Mouse (Mus musculus) adrenal gland, postnatal 25 days (tissue): Measurements from ENCODE around the gene Clcf1. TPM values are rescaled to one million over a fixed set of nuclear protein-coding genes. Genes with fewer than 3 reads are reported as not detected.

Source experiments
- DNase-seq: peaks from one replicate; pipeline ENCODE4 v3.0.0; 2021; ENCODE audit warnings: mixed read lengths
- total RNA-seq: library from RNA; stranded (reverse); gene quantifications from 2 replicates; pipeline ENCODE4 v1.2.3, GENCODE M21; 2021

Gene Clcf1
- total RNA-seq, 1 experiment from 2014 or later = 11.0 TPM

DNA sequence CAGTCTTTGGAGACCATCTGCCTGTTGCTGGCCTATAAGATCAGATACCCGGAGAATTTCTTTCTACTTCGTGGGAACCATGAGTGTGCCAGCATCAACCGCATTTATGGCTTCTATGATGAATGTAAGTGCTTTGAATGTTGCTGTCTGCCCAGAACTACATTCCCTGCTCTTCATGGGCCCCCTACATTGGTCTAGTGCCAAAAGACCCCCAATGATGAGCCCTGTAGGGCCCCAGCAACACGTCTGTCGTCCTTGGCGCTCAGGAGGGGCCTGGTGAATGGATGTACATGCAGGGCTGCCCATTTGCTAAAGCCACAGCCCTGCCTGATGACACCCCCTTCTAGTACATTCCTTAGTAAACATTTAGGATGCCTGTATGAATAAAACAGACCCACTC lies 20.9 kb upstream of the Clcf1 start:
- DNase-seq = no peak

DNA sequence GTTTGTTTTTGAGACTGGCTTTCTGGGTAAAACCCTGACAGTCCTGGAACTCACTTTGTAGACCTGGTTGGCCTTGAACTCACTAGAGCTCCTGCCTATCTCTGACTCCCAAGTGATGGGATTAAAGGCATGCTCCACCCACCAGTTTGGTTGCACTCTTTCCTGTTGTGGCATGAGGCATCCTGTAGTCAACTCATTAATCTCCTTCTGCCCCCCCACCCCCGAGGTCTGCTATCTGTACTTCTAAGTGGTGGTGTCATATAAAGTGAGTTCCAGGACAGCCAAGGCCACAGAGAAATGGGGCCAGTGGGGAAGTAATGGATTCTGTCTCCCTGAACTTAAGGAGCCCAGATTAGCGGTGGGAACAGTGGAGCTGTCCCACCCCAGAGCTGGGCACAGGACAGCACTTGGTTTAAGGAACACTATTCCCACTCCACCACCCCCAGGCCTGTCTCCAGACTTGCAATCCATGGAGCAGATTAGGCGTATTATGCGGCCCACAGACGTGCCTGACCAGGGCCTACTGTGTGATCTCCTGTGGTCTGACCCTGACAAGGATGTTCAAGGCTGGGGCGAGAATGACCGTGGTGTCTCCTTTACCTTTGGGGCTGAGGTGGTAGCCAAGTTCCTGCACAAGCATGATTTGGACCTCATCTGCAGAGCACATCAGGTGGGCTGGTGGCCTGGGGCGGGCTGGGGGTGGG lies 19.9 kb upstream of the Clcf1 start:
- no peak for DNase-seq

DNA sequence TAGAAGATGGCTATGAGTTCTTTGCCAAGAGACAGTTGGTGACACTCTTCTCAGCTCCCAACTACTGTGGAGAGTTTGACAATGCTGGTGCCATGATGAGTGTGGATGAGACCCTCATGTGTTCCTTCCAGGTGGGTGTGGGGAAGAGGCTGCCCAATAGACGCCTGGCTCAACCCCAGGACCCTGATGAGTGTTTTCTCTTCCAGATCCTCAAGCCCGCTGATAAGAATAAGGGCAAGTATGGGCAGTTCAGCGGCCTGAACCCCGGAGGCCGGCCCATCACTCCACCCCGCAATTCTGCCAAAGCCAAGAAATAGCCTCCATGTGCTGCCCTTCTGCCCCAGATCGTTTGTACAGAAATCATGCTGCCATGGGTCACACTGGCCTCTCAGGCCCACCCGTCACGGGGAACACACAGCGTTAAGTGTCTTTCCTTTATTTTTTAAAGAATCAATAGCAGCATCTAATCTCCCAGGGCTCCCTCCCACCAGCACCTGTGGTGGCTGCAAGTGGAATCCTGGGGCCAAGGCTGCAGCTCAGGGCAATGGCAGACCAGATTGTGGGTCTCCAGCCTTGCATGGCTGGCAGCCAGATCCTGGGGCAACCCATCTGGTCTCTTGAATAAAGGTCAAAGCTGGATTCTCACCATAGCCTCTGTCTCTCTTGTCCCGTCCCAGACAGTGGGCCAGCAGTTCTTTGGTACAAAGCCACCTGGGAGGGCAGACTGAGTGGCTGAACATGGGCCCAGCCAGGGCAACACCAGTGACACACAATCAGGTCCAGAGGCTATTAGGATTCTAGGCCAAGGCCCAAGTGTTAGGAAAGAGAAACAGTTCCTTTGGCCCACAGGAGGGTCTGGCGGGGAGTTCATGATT lies 19.0 kb upstream of the Clcf1 start:
- peak; percentile 56 for DNase-seq

DNA sequence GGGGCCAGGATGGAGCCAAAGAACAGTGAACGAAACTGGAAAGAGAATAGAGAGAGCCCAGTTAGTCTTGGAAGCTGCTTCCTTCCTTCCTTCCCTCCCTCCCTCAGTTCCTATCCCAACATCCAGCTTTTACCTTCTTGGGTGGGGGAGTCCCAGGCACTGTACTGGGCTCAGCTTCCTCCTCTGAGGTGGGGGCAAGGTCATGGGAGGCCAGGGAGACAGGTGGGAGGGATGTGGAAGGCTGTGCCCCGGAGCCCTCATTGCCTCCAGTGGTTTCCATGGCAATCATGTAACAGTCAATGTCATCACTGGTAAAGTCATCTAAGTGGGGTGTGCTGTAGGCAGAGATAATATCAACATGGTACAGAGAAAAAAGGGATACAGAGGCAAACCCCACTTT lies 18.0 kb upstream of the Clcf1 start:
- no peak for DNase-seq

DNA sequence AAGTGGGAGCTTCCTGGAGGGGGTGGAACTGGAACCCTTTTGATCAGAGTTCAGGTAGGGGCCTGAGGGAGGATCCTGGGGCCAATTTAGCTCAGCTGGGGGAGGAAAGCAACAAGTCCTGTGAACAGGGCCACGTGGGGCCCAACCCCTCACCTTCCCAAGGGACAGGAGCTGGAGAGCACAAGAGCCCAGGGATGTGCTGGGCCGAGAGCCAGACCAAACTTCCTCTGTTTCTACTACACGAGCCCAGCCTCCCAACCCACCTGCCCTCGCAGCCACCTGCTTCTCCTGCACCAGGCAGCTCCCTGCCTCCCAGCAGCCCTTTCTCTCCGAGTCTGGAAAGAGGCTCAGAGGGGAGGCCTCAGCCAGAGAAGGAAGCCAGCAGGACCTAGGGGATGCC lies 17.5 kb upstream of the Clcf1 start:
- peak; percentile 47 for DNase-seq

DNA sequence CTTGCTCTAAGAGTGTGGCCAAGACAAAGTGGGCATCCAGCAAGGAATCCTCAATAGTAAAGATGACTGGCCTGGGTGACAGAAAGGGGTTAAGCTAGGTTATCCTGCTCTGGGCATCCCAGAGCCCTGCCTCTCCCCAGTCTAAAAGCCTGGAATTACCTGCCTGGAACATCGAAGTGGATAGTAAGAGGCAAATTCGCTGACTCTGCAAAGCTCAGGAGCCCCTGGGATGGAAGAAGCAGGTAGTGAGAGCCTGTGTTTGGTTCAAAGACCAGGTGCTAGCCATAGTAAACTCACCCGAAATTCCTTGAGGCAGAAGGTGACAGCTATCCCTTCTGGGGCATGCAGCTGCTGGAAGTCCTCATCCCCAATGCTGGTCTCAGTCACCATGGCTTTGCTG lies 16.9 kb upstream of the Clcf1 start:
- no peak for DNase-seq

DNA sequence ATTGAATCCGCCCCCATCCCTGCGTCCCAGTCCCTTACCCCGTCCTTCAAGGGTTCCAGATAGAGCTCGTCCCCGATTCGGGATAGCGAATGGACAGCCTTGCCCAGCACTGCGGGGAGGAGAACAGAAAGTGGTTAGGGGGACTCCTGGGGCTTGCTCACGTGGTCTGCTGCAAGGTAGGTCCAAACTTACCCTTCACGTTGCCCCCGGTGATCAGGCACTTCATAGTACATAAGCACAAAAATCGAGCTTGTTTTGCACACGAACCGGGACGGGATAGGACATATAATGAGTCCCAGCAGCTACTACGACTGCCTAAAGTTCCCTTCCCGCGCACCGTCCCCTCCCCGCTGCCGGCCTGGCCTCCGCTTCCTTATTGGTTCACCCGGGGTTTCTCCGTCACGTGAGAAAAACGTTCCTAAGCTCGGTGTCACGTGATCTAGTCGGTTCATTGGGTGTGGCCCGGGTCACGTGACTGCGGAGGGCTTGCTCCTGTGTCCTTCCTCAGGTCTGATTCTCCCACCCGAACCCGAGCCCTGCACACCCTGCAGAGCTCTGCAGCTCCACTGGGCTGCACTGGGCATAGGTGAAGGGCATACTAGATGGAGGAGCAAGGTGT lies 12.6 kb upstream of the Clcf1 start, which contains the start of gene Rad9a:
Gene Rad9a (minus strand): TSS at position 372 of the 619 bp plus-strand sequence.
- DNase-seq = peak; percentile 93

DNA sequence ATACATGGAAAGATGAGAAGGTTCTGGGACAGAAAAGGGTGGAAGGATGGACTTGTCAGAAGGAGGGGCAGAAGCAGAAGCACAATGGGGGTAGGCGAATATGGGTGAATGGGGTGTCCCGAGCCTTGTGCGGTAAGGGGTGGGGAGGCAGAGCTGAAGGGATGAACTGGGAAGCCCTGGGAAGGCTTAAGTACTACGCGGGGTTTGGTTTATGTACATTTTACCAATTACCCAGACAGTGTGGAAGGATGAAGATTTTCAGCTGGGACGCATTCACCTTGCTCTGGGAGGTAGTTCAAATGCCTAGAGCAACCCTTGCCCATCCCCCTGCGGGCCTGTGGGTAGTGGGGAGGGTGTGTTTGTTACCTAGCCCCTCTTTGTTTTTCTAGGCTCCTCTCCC lies 11.9 kb upstream of the Clcf1 start:
- DNase-seq = no peak

DNA sequence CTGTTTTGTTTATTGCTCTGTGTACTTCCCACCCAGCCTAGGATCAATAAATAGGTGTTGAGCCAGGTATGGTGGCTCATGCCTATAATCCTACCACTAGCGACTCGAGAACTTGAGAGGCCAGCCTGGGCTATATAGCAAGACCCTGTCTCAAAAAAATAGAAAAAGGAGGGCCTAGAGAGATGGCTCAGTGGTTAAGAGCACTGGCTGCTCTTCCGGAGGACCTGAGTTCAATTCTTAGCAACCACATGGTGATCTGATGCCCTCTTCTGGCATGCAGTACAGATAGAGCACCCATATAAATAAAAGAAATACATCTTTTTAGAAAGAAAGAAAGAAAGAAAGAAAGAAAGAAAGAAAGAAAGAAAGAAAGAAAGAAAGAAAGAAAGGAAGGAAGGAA lies 10.9 kb upstream of the Clcf1 start:
- no peak for DNase-seq

DNA sequence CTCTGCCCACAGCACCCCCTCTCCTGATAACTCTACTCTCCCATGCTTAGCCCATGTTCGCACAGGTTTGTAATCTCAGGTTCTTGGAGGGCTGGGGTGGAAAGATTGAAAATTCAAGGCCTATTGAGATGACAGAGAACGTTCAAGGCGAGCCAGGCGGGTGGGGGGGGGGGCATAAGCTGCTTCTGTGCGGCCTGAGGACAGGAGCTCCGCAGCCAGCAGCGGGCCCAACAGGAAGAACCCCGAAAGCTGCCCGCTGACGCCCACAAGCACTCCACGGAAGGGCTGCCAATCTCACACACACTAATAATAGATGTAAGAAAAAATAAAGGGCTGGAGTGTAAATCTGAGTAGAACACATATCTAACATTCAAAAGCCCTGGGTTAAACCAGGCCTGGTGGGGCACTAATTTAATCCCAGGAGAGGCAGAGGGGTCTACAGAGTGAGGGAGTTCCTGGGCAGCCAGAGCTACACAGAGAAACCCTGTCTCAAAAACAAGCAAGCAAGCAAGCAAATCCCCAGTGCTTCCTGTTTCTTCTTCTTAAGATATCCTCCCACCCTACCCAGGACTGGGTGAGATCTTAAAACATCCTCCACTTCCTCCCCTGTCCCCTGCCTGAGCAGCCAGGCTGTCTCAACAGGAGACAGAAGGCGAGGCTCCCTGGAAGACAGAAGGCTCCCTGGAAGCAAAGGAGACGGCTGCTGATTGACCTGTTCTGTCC lies 10.3 kb upstream of the Clcf1 start:
- DNase-seq = no peak

DNA sequence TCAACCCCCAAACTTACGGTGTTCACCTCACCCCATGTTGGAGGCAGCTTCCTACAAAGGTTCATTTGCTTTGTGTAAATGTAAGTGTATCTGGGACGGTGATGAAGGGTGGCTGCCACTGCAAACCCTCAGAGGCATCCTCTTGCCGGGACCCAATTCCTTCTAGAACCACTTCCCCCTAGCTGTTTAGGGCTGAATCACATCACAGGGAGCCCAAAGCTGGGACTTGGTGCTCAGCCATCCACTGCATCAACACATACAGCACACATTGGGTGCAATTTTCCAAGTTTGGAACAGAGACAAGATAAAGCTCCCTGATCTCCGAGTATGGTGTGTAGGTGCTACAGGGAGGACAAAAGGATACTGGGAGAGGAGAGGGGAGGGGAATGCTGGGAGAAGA lies 9.1 kb upstream of the Clcf1 start:
- no peak for DNase-seq

DNA sequence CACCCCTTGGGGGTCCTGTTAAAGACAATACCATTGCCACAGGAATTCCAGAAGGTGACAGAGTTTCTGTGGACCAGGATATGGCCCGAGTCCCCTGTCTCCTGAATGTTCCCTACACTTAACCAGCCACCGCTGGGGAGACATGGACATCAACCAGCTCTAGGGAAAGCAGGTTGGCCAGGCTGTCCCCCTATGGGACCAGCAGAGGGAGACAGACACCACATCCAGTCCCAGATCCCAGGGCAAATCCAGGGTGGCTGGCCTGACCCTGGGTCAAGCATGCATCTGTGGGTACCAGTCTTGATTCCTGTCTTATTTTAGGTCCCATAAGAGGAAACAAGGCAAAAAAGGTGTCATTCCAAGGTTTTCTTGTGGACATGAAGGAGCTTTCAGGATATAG lies 7.1 kb upstream of the Clcf1 start:
- peak; percentile 71 for DNase-seq

DNA sequence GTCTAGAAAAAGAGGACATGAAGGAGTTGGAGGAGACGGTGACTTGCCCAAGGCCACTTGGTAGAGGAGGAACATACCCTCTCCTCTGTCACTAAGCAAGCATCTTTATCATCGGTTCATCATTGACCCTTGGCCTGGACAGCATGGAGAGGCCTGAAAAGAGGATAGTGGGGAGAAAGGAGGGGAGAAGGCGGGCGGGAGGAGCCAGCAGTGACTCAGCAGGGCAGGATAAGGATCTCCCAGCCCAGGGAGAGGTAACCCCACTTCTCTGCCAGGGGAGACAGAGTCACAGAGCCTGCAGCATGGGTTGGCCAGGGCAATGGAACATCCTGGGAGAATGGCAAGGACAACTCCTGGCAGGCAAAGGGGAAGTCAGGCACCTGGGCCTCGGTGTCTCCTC lies 5.5 kb upstream of the Clcf1 start:
- DNase-seq = no peak

DNA sequence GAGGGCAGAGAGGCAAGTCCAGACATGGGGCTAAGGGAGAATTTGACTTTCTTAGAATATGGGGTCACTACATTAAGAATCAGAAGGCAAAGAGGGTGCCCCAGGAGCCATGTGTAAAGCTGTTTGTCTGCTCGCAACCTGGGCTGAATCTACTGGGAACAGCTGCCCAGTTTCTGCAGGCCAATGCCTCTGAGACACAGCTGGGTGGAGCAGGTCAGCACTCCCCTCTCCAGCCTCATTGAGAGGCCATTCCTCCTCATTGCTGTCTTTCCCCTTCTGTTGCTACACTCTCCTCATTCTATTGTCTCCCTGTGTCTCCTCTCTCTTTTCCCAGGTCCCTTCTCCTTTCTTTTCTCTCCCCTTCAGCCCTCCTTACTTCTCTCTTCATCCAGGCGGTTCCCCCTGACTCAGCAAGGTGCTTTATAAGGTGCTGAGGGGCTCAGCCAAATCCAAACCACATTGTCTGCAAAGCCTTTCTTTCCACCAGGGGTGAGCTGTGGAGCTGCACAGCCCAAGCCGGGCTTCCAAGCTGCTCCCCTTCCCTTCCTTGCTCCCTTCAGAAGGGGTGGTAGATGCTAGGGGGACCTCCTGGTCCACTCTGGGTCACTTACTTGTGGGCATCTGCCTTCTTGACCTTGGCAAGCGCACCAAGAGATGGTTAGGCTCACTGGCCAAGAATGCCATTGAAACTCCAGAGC lies 2.0 kb upstream of the Clcf1 start:
- no peak for DNase-seq

DNA sequence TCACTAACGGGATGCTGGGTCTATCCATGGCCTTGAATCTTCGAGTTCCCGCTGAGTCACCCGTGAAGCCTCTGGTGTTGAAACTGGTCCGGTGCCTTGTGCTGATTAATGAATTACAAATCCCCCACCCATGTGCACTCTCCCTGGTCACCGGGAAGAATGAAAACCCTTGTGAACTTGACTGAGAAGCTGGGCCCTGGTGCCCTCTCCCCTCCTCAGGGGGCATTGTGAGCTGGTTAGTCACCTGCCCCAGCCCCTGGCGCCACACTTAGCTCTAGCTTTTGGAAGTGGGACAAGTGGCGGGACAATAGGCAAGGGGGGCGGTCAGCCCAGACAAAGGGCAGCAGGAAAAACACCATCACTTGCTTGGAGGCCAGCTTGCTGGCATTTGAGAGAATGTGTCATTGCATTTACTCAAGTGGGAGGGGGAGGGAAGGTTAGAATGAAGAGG lies 489 bp upstream of the Clcf1 start:
- DNase-seq = peak; percentile 57

DNA sequence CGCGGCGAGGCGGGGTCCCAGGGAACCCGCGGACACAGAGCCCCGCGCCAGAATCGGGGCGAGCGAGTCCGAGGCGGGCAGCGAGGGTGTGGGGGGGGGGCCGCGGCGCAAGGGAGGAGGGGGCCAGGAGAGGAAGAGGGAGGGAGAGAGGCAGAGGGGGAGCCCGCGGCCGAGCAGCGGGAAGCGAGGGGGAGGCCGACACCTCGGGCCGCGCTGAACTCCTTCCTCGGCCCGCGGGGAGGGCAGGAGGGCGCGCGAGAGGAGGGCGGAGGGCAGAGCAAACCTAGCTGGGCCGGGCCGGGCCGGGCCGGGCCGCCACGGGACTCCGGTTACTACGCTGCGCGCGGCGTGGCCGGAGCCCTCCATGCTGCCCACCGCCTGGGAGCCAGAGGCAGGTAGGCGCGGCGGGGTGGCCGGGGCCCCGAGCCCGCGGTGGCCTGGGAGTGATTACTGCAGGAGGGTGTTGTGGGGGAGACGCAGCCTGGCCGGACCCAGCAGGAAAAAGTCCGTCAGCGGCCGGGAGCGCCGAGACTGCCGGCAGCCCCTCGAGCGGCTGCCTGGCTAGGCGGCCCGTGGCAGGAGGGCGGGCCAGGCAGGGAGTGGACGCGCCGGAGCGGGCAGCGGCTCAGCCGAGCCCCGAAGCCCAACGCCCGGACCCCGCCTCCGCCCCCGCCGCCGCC lies 873 bp downstream of the Clcf1 start:
- peak; percentile 54 for DNase-seq

DNA sequence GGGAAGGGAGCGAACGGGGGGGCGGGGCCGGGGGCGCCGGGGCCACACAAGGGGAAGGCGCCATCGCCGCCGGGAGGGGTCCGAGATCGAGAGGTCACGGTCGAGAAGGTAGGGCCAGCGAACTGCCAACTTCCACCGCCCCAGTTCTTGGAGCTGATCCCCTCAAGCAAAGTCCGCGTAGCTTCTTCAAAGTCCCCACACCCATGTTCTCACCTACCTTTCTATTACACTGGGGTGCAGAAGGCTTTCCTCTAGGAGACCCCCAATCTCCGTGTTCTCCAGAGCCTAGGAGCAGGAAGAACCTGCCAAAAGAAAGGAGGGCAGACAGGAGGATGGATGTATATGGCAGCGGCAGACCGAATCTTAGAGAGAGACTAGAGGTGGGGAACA lies 1.4 kb downstream of the Clcf1 start:
- no peak for DNase-seq

DNA sequence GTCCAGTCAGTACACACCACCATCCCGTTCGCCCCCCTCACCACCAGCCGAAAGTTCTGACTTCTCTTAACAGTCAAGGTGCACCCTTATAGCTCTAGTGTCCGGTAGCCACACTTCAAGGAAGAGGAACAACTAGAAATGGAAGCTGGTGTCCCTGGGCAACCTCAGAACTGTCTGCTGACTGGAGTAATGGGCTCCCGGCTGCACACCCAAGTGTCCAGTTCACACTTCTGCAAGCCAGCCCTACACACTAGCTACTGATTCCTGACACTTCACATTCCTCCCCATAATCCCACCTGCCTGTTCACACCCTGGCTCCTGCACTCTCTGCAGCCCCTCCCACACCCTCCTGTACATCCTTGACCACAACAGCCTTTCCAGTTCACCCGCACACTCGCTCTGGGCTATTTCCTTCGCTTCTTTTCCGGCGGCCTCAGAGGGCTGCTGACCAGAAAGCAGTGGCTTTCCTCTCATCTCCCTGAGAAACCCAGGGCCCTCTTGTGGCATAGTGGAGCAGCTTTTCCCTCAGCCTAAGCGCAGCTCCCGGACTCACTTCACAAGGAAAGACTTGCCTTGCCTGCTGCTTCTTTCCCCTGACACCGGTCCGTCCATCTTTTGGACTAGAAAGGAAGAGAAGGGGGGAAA lies 2.1 kb downstream of the Clcf1 start:
- peak; percentile 43 for DNase-seq

DNA sequence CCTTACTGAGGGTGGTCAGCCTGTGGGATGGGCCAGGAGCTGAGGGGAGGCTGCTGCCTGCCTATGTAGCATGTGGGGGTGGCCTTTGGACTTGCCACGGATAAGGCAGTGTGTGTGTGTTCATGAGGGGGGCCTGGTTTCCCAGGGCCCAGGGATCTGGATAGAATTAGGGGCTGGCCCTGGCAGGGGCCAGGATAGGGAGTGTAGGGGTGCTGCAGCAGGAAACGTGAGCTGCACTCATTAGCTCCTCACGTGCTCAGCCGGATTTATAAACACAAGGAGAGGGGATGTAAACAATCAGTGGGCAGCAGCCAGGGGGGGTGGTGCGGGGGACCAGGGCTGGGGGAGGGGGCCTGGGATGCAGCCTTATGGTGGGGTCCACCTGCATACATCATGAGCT lies 3.1 kb downstream of the Clcf1 start:
- DNase-seq = no peak

DNA sequence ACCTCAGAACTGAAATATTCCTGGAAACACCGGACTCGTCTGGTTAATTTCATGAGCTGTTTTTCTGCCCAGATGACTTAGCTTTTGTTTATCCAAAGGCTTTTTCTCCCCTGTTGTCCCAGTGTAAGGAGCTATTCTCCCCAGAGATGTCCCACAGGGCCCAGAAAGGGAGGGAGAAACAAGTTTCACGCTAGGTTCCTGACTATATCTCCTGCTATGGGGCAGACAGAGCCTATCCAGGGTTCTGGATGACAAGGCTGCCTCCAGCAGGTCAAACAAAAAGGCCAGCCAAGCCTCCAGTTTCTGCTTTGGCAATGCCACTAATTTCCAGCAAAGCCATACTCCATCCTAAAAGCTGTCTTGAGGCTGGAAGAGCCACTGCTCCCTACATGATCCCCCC lies 3.8 kb downstream of the Clcf1 start:
- DNase-seq = no peak

DNA sequence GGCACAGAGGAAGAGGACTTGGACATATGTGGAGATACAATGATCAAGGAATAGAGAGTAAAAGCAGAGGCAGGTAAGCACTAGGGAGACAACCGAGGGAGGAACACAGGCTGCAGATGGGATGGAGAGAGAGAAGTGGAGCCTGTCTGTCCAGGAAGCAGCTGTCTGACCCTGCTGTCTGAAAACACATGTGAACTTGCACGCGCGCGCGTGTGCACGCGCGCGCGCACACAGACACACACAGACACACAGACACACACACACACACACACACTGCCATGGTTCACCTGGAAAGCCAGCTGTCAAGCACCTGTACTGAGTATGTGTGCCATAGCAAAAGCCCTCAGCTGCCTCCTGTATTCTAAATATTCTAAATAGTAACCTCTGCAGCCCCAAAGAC lies 4.3 kb downstream of the Clcf1 start:
- no peak for DNase-seq
